Mouse (Mus musculus) G1E-ER4 (cell line): ENCODE results near the gene Taok3. TPM values are rescaled to one million over a fixed set of nuclear protein-coding genes. Genes with fewer than 3 reads are reported as not detected.

ENCODE experiments used
- GATA1 ChIP-seq: IDR thresholded peaks from one replicate; pipeline ENCODE4 v1.8.0; 2012; ENCODE audit warnings: low read length, inconsistent platforms
- polyA plus RNA-seq: library from polyadenylated mRNA; stranded (reverse); fragments of >175 nt; gene quantifications from 2 replicates; pipeline ENCODE4 v1.2.3, GENCODE M21; 2012

Gene Taok3
- polyA plus RNA-seq, 1 experiment, result 59.0 TPM

- no peak for TF ChIP-seq GATA1
Measured at GRCm38 (mm10) chr5:117114581-117115192, 5.2 kb upstream of the Taok3 start.

GRCm38 (mm10) chr5:117115193-117115767 is 4.6 kb upstream of the Taok3 start:
- TF ChIP-seq GATA1, result no peak

GRCm38 (mm10) chr5:117115836-117116366 is 4.0 kb upstream of the Taok3 start, which contains the start of gene Suds3:
Gene Suds3 (minus strand): TSS chr5:117116113.
- TF ChIP-seq GATA1, result no peak

- no peak for TF ChIP-seq GATA1
Measured at GRCm38 (mm10) chr5:117116660-117117059, 3.3 kb upstream of the Taok3 start.

GRCm38 (mm10) chr5:117117241-117117640 is 2.7 kb upstream of the Taok3 start:
- no peak for TF ChIP-seq GATA1

GRCm38 (mm10) chr5:117117716-117118115 is 2.2 kb upstream of the Taok3 start:
- TF ChIP-seq GATA1, result no peak

- TF ChIP-seq GATA1, result no peak
Measured at GRCm38 (mm10) chr5:117118220-117118619, 1.7 kb upstream of the Taok3 start.

- TF ChIP-seq GATA1, result no peak
Measured at GRCm38 (mm10) chr5:117118850-117119249, 1.1 kb upstream of the Taok3 start.

- no peak for TF ChIP-seq GATA1
Measured at GRCm38 (mm10) chr5:117120489-117121466, 849 bp downstream of the Taok3 start.

GRCm38 (mm10) chr5:117121657-117122056 is 1.7 kb downstream of the Taok3 start:
- no peak for TF ChIP-seq GATA1

GRCm38 (mm10) chr5:117123102-117123501 is 3.2 kb downstream of the Taok3 start:
- TF ChIP-seq GATA1, result no peak

GRCm38 (mm10) chr5:117123840-117124239 is 3.9 kb downstream of the Taok3 start:
- TF ChIP-seq GATA1, result no peak

- TF ChIP-seq GATA1, result no peak
Measured at GRCm38 (mm10) chr5:117125482-117126346, 5.8 kb downstream of the Taok3 start.

- no peak for TF ChIP-seq GATA1
Measured at GRCm38 (mm10) chr5:117127051-117127450, 7.1 kb downstream of the Taok3 start.

- no peak for TF ChIP-seq GATA1
Measured at GRCm38 (mm10) chr5:117130726-117131125, 10.8 kb downstream of the Taok3 start.
